8 mouse cellular contexts compared by ENCODE assay signal in genomic region chr19:32956916-32957558, GRCm38 (mm10).
A peak's percentile ranks its signal among the peaks of the same experiment; 100 is the strongest.
DNase-seq lines count a peak whose midpoint lies in the region; ATAC-seq and TF ChIP-seq lines count a peak whose summit lies in the region.

No protein-coding gene starts in this region.

- H3K27me3 ChIP-seq in ES-Bruce4 (ENCODE audit: control insufficient read depth, insufficient read depth, low read length, poor library complexity, severe bottlenecking) = no peaks in the 10 kb centered on the region
- no peaks in the 10 kb centered on the region for H3K27me3 ChIP-seq in forebrain, embryonic 15.5 days
- peaks cover 8% of the 10 kb centered on the region; the same call in 1 of the 2 replicates for H3K27me3 ChIP-seq in limb, embryonic 15.5 days
- H3K27me3 ChIP-seq in midbrain, postnatal 0 days (ENCODE audit: insufficient read depth, low read length) = no peaks in the 10 kb centered on the region

- peak; percentile 81 for TF ChIP-seq EP300 in ES-Bruce4 (IDR thresholded peaks at IDR 0.05; ENCODE audit: insufficient read depth, low read depth, low read length)

- H3K9me3 ChIP-seq in ES-Bruce4 (replicated peaks; ENCODE audit: control insufficient read depth, insufficient read depth, low read length, poor library complexity, severe bottlenecking) = no peaks in the 10 kb centered on the region
- no peaks in the 10 kb centered on the region for H3K9me3 ChIP-seq in forebrain, embryonic 15.5 days
- H3K9me3 ChIP-seq in limb, embryonic 15.5 days = no peaks in the 10 kb centered on the region
- no peaks in the 10 kb centered on the region for H3K9me3 ChIP-seq in midbrain, postnatal 0 days (ENCODE audit: low read length)

- H3K27ac ChIP-seq in ES-Bruce4 (ENCODE audit: insufficient read depth, low read length) = peak overlapping the region; percentile 87
- H3K27ac ChIP-seq in forebrain, embryonic 15.5 days (replicated peaks) = no peak overlapping the region
- no peak overlapping the region for H3K27ac ChIP-seq in limb, embryonic 15.5 days
- H3K27ac ChIP-seq in midbrain, postnatal 0 days (ENCODE audit: low read depth, low read length) = no peak overlapping the region

- no peaks in the 10 kb centered on the region for H3K36me3 ChIP-seq in ES-Bruce4 (ENCODE audit: control insufficient read depth, insufficient read depth, low read length, poor library complexity, severe bottlenecking)
- H3K36me3 ChIP-seq in forebrain, embryonic 15.5 days = no peaks in the 10 kb centered on the region
- no peaks in the 10 kb centered on the region for H3K36me3 ChIP-seq in limb, embryonic 15.5 days
- H3K36me3 ChIP-seq in midbrain, postnatal 0 days (ENCODE audit: insufficient read depth, low read length) = no peaks in the 10 kb centered on the region

- H3K9ac ChIP-seq in ES-Bruce4 (ENCODE audit: low read depth, poor library complexity, severe bottlenecking) = no peak overlapping the region
- H3K9ac ChIP-seq in forebrain, embryonic 15.5 days (replicated peaks) = no peak overlapping the region
- no peak overlapping the region for H3K9ac ChIP-seq in limb, embryonic 15.5 days
- H3K9ac ChIP-seq in midbrain, postnatal 0 days (replicated peaks; ENCODE audit: low read length, poor library complexity, severe bottlenecking) = no peak overlapping the region

- TF ChIP-seq POLR2A in ES-Bruce4 (IDR thresholded peaks at IDR 0.05; ENCODE audit: insufficient read depth, low read length) = no peak

- DNase-seq in B cell, adult 2 months = peak; percentile 27 to 29
- no peak for DNase-seq in midbrain, postnatal 0 days (ENCODE audit: low spot score)
- DNase-seq in layer of hippocampus, postnatal 10 days (ENCODE audit: low spot score in 2 of 2) = no peak
- no peak for DNase-seq in cerebellum, adult 18-20 months
- DNase-seq in urinary bladder, postnatal 36 days (ENCODE audit: low spot score in 2 of 2) = no peak

- H3K4me3 ChIP-seq in ES-Bruce4 (ENCODE audit: low read depth, low read length) = peak overlapping the region; percentile 30; the same call in 1 of the 2 replicates
- H3K4me3 ChIP-seq in forebrain, embryonic 15.5 days = no peak overlapping the region
- peak overlapping the region; percentile 28 for H3K4me3 ChIP-seq in limb, embryonic 15.5 days
- H3K4me3 ChIP-seq in midbrain, postnatal 0 days (ENCODE audit: low read depth, low read length) = 0 out of 2 replicates have a peak overlapping the region, but pooled peaks have one; percentile 3

- 8% methylated on average over 13 of the region's 13 CpGs for WGBS in forebrain, embryonic 15.5 days
- 7% methylated on average over 13 of the region's 13 CpGs for WGBS in limb, embryonic 15.5 days
- WGBS in midbrain, postnatal 0 days = 10% methylated on average over 13 of the region's 13 CpGs

- no peak for ATAC-seq in forebrain, embryonic 15.5 days (replicated peaks)
- no peak for ATAC-seq in limb, embryonic 15.5 days (ENCODE audit: insufficient number of reproducible peaks, low FRiP score, low TSS enrichment, low read depth)
- ATAC-seq in midbrain, postnatal 0 days (ENCODE audit: low FRiP score) = no peak

- peak overlapping the region; percentile 19 for H3K4me2 ChIP-seq in forebrain, embryonic 15.5 days (replicated peaks)
- peak overlapping the region; percentile 42 for H3K4me2 ChIP-seq in limb, embryonic 15.5 days
- H3K4me2 ChIP-seq in midbrain, postnatal 0 days (ENCODE audit: low read depth, low read length, poor library complexity, severe bottlenecking) = peak overlapping the region; percentile 37

- peaks cover 18% of the 10 kb centered on the region for H3K4me1 ChIP-seq in ES-Bruce4 (ENCODE audit: control insufficient read depth, insufficient read depth, low read length)
- H3K4me1 ChIP-seq in forebrain, embryonic 15.5 days = peaks cover 6% of the 10 kb centered on the region; the same call in 1 of the 2 replicates
- H3K4me1 ChIP-seq in limb, embryonic 15.5 days = peaks cover 12% of the 10 kb centered on the region
- no peaks in the 10 kb centered on the region for H3K4me1 ChIP-seq in midbrain, postnatal 0 days (ENCODE audit: insufficient read depth, low read length)

- TF ChIP-seq CTCF in ES-Bruce4 (IDR thresholded peaks at IDR 0.05; ENCODE audit: low read depth, low read length) = no peak
- no peak for TF ChIP-seq CTCF in midbrain, postnatal 0 days (IDR thresholded peaks at IDR 0.05)

Comparison
In these comparisons a context has a peak if more than half of its experiments do, and no peak if none do; other contexts are left out.
1. DNase-seq: peak in B cell, adult 2 months (2 of 2); none in midbrain, postnatal 0 days (single experiment), layer of hippocampus, postnatal 10 days (0 of 2), cerebellum, adult 18-20 months (0 of 2) and urinary bladder, postnatal 36 days (0 of 2).
2. Peak in every context shown above with its lines, with median percentiles within 50 percentile points of each other: H3K4me2 ChIP-seq.